In genomic region chr5:125052603-125053488, GRCm38 (mm10) we compare ENCODE assay signal across 9 mouse cellular contexts. TPM values are rescaled to one million over a fixed set of nuclear protein-coding genes. Genes with fewer than 3 reads are reported as not detected.
DNase-seq lines count a peak whose midpoint lies in the region; TF ChIP-seq lines count a peak whose summit lies in the region.
"Had no signal": no experiment of that assay in that cellular context is flagged by ENCODE, and none has a peak within 500 bp of the region (broad histone marks: within the 10 kb centered on the region; RNA-seq: fewer than 3 reads in every experiment).

No protein-coding gene starts in this region.

- no peaks in the 10 kb centered on the region; the same call in 1 of the 2 replicates for H3K79me2 ChIP-seq in heart, adult 2 months (replicated peaks; ENCODE audit: control insufficient read depth, insufficient read depth, low read length)
- H3K79me2 ChIP-seq in macrophage (ENCODE audit: inconsistent target), result peaks cover 47% of the 10 kb centered on the region

- no peaks in the 10 kb centered on the region for H3K27me3 ChIP-seq in heart, adult 2 months (ENCODE audit: control insufficient read depth, insufficient read depth, low read length)

- intact Hi-C loops in heart, adult 2 months (cut with DNase I), result no loop called here

- TF ChIP-seq CTCF in heart, adult 2 months (IDR thresholded peaks at IDR 0.05), result no peak

- H3K4me3 ChIP-seq in heart, adult 2 months, result no peak overlapping the region
- no peak overlapping the region for H3K4me3 ChIP-seq in macrophage (ENCODE audit: inconsistent target)
- H3K4me3 ChIP-seq: midbrain, embryonic 12.5 days had no signal

- peak; percentile 88 for TF ChIP-seq EP300 in heart, adult 2 months (IDR thresholded peaks at IDR 0.05; ENCODE audit: insufficient read depth, low read depth, low read length)

- H3K4me1 ChIP-seq in heart, adult 2 months (ENCODE audit: control insufficient read depth, insufficient read depth, low read length), result peaks cover 36% of the 10 kb centered on the region

- WGBS in heart, adult 2 months, result 32% methylated on average over 23 of the region's 23 CpGs
- WGBS in macrophage (ENCODE audit: missing documents), result 44% methylated on average over 23 of the region's 23 CpGs

- DNase-seq in urinary bladder, postnatal 25 days (ENCODE audit: low spot score), result peak; percentile 49
- no peak for DNase-seq in urinary bladder, postnatal 10 days (ENCODE audit: low spot score)
- DNase-seq in cerebellum, postnatal 10 days, result peak; percentile 69 to 73
- peak; percentile 77 to 85 for DNase-seq in heart, adult 2 months
- DNase-seq in left cerebral cortex, adult 8-10 months (ENCODE audit: low spot score in 2 of 2), result peak; percentile 43 to 59
- no peak for DNase-seq in T-cell, adult 2 months (ENCODE audit: low spot score)

- no peak overlapping the region for H3K9ac ChIP-seq in heart, adult 2 months (ENCODE audit: low read depth, low read length)
- H3K9ac ChIP-seq: midbrain, embryonic 12.5 days had no signal

- H3K27ac ChIP-seq in heart, adult 2 months, result peak overlapping the region; percentile 77
- H3K27ac ChIP-seq in macrophage, result peak overlapping the region; percentile 81
- H3K27ac ChIP-seq: midbrain, embryonic 12.5 days had no signal

- TF ChIP-seq POLR2A in heart, adult 2 months (IDR thresholded peaks at IDR 0.05; ENCODE audit: insufficient read depth, low read depth, low read length), result no peak

- no peaks in the 10 kb centered on the region for H3K36me3 ChIP-seq in heart, adult 2 months (ENCODE audit: control insufficient read depth, insufficient read depth, low read length)
- peaks cover 31% of the 10 kb centered on the region for H3K36me3 ChIP-seq in macrophage (ENCODE audit: inconsistent target)

RNA-seq across cellular contexts. Expression of gene Rflna, which starts 49.8 kb away (rescaled TPM):
- under 1 TPM; 0.13 to 0.39 TPM for total RNA-seq in heart, adult 2 months (2021)
- 0.78 and 0.85 TPM in 2 replicates for polyA plus RNA-seq in heart, adult 2 months (2012; rRNA removed)
- total RNA-seq in left cerebral cortex, adult 8-10 months (2022), result under 1 TPM; 0.28 to 0.70 (median 0.60) TPM
- total RNA-seq in macrophage (2018; cell fraction: chromatin; rRNA removed), result under 1 TPM in 1 of 26 experiments, not detected in 25; 0.95 TPM
- not detected for total RNA-seq in macrophage (2018; cell fraction: cytosol; rRNA removed)
- total RNA-seq in macrophage (2018; cell fraction: nucleus; rRNA removed), result not detected
- polyA plus RNA-seq in macrophage (2018), result not detected in 3 replicates
- total RNA-seq: common myeloid progenitor, adult 5-6 weeks had no signal

Comparison
In these comparisons a context has a peak if more than half of its experiments do, and no peak if none do; other contexts are left out.
1. DNase-seq: peak in urinary bladder, postnatal 25 days (single experiment), cerebellum, postnatal 10 days (2 of 2), heart, adult 2 months (2 of 2) and left cerebral cortex, adult 8-10 months (2 of 2); none in urinary bladder, postnatal 10 days (single experiment) and T-cell, adult 2 months (single experiment).